Mouse (Mus musculus): ENCODE data around the gene Tspyl4. TPM values are rescaled to one million over a fixed set of nuclear protein-coding genes. Genes with fewer than 3 reads are reported as not detected.

The Tspyl4 gene
- polyA plus RNA-seq, 1 experiment from 2014 or later, result 11.9 TPM

GRCm38 (mm10) chr10:34316571-34317216 is 19.5 kb downstream of the Tspyl4 start:
- ATAC-seq (ENCODE audit: low FRiP score, low TSS enrichment) (peak; percentile 63), DNase-seq (ENCODE audit: low spot score) (no peak)
- Histone ChIP-seq H3K4me1 (replicated peaks; ENCODE audit: control insufficient read depth, insufficient read depth) (no peaks in the 10 kb centered on the region), H3K9ac (ENCODE audit: low read length) (no peak overlapping the region), H3K9me3 (ENCODE audit: control insufficient read depth, low read length) (no peaks in the 10 kb centered on the region), H3K27ac (replicated peaks) (no peak overlapping the region), H3K27me3 (ENCODE audit: control insufficient read depth, insufficient read depth, low read length) (no peaks in the 10 kb centered on the region), H3K4me3 (ENCODE audit: low read depth, low read length) (no peak overlapping the region), H3K4me2 (replicated peaks; ENCODE audit: low read depth) (no peak overlapping the region), H3K36me3 (ENCODE audit: control insufficient read depth, insufficient read depth, low read length) (peaks cover 7% of the 10 kb centered on the region; the same call in 1 of the 2 replicates)
- TF ChIP-seq EP300 (optimal IDR thresholded peaks at IDR 0.05), result no peak
- no peak for TF ChIP-seq CTCF (IDR thresholded peaks at IDR 0.05; ENCODE audit: low read depth)
- WGBS, result 9% methylated on average over 3 of the region's 3 CpGs

- H3K9me3 ChIP-seq (ENCODE audit: control insufficient read depth, low read length), result no peaks in the 10 kb centered on the region
- H3K4me3 ChIP-seq (ENCODE audit: low read depth, low read length), result no peak overlapping the region
- H3K27ac ChIP-seq (replicated peaks), result no peak overlapping the region
- TF ChIP-seq CTCF (IDR thresholded peaks at IDR 0.05; ENCODE audit: low read depth) (no peak), EP300 (optimal IDR thresholded peaks at IDR 0.05) (no peak)
- H3K4me1 ChIP-seq (replicated peaks; ENCODE audit: control insufficient read depth, insufficient read depth), result no peaks in the 10 kb centered on the region
- H3K4me2 ChIP-seq (replicated peaks; ENCODE audit: low read depth), result no peak overlapping the region
- H3K27me3 ChIP-seq (ENCODE audit: control insufficient read depth, insufficient read depth, low read length), result no peaks in the 10 kb centered on the region
- ATAC-seq (ENCODE audit: low FRiP score, low TSS enrichment), result no peak
- no peak overlapping the region for H3K9ac ChIP-seq (ENCODE audit: low read length)
- no peak for DNase-seq (ENCODE audit: low spot score)
- H3K36me3 ChIP-seq (ENCODE audit: control insufficient read depth, insufficient read depth, low read length), result peaks cover 7% of the 10 kb centered on the region; the same call in 1 of the 2 replicates
- WGBS, result 40% methylated on average over 2 of the region's 2 CpGs
Measured at GRCm38 (mm10) chr10:34317217-34317606, 20.0 kb downstream of the Tspyl4 start.

GRCm38 (mm10) chr10:34320809-34321208 is 23.6 kb downstream of the Tspyl4 start:
- ATAC-seq (ENCODE audit: low FRiP score, low TSS enrichment), result no peak
- H3K4me3 ChIP-seq (ENCODE audit: low read depth, low read length), result no peak overlapping the region
- DNase-seq (ENCODE audit: low spot score), result no peak
- H3K27me3 ChIP-seq (ENCODE audit: control insufficient read depth, insufficient read depth, low read length), result no peaks in the 10 kb centered on the region
- no peaks in the 10 kb centered on the region for H3K4me1 ChIP-seq (replicated peaks; ENCODE audit: control insufficient read depth, insufficient read depth)
- no peak overlapping the region for H3K9ac ChIP-seq (ENCODE audit: low read length)
- no peaks in the 10 kb centered on the region for H3K9me3 ChIP-seq (ENCODE audit: control insufficient read depth, low read length)
- 85% methylated on average over 2 of the region's 2 CpGs for WGBS
- no peak overlapping the region for H3K4me2 ChIP-seq (replicated peaks; ENCODE audit: low read depth)
- no peak overlapping the region for H3K27ac ChIP-seq (replicated peaks)
- H3K36me3 ChIP-seq (ENCODE audit: control insufficient read depth, insufficient read depth, low read length), result no peaks in the 10 kb centered on the region
- no peak for TF ChIP-seq CTCF (IDR thresholded peaks at IDR 0.05; ENCODE audit: low read depth)
- TF ChIP-seq EP300 (optimal IDR thresholded peaks at IDR 0.05), result no peak

- TF ChIP-seq EP300 (optimal IDR thresholded peaks at IDR 0.05), result no peak
- peak; percentile 90 for TF ChIP-seq CTCF (IDR thresholded peaks at IDR 0.05; ENCODE audit: low read depth)
- ATAC-seq (ENCODE audit: low FRiP score, low TSS enrichment), result no peak
- no peaks in the 10 kb centered on the region for H3K9me3 ChIP-seq (ENCODE audit: control insufficient read depth, low read length)
- DNase-seq (ENCODE audit: low spot score), result no peak
- H3K4me3 ChIP-seq (ENCODE audit: low read depth, low read length), result no peak overlapping the region
- no peak overlapping the region for H3K9ac ChIP-seq (ENCODE audit: low read length)
- H3K27ac ChIP-seq (replicated peaks), result no peak overlapping the region
- no peaks in the 10 kb centered on the region for H3K36me3 ChIP-seq (ENCODE audit: control insufficient read depth, insufficient read depth, low read length)
- WGBS, result 23% methylated on average over 4 of the region's 4 CpGs
- H3K27me3 ChIP-seq (ENCODE audit: control insufficient read depth, insufficient read depth, low read length), result no peaks in the 10 kb centered on the region
- H3K4me1 ChIP-seq (replicated peaks; ENCODE audit: control insufficient read depth, insufficient read depth), result no peaks in the 10 kb centered on the region
- H3K4me2 ChIP-seq (replicated peaks; ENCODE audit: low read depth), result no peak overlapping the region
Measured at GRCm38 (mm10) chr10:34326701-34327100, 29.5 kb downstream of the Tspyl4 start.

GRCm38 (mm10) chr10:34327144-34327543 is 29.9 kb downstream of the Tspyl4 start:
- Histone ChIP-seq H3K4me2 (replicated peaks; ENCODE audit: low read depth) (no peak overlapping the region), H3K4me1 (replicated peaks; ENCODE audit: control insufficient read depth, insufficient read depth) (no peaks in the 10 kb centered on the region), H3K36me3 (ENCODE audit: control insufficient read depth, insufficient read depth, low read length) (no peaks in the 10 kb centered on the region), H3K9ac (ENCODE audit: low read length) (no peak overlapping the region), H3K4me3 (ENCODE audit: low read depth, low read length) (no peak overlapping the region), H3K27ac (replicated peaks) (no peak overlapping the region), H3K27me3 (ENCODE audit: control insufficient read depth, insufficient read depth, low read length) (no peaks in the 10 kb centered on the region), H3K9me3 (ENCODE audit: control insufficient read depth, low read length) (no peaks in the 10 kb centered on the region)
- no peak for DNase-seq (ENCODE audit: low spot score)
- no peak for ATAC-seq (ENCODE audit: low FRiP score, low TSS enrichment)
- 52% methylated on average over 5 of the region's 5 CpGs for WGBS
- TF ChIP-seq CTCF (IDR thresholded peaks at IDR 0.05; ENCODE audit: low read depth), result no peak
- no peak for TF ChIP-seq EP300 (optimal IDR thresholded peaks at IDR 0.05)

GRCm38 (mm10) chr10:34328310-34328709 is 31.1 kb downstream of the Tspyl4 start:
- no peak overlapping the region for H3K4me2 ChIP-seq (replicated peaks; ENCODE audit: low read depth)

More at GRCm38 (mm10) chr10:34328310-34328709, 31.1 kb downstream of the Tspyl4 start:
- Histone ChIP-seq H3K27me3 (ENCODE audit: control insufficient read depth, insufficient read depth, low read length) (no peaks in the 10 kb centered on the region), H3K27ac (replicated peaks) (no peak overlapping the region), H3K36me3 (ENCODE audit: control insufficient read depth, insufficient read depth, low read length) (no peaks in the 10 kb centered on the region), H3K4me1 (replicated peaks; ENCODE audit: control insufficient read depth, insufficient read depth) (no peaks in the 10 kb centered on the region), H3K4me3 (ENCODE audit: low read depth, low read length) (no peak overlapping the region), H3K9me3 (ENCODE audit: control insufficient read depth, low read length) (no peaks in the 10 kb centered on the region), H3K9ac (ENCODE audit: low read length) (no peak overlapping the region)
- TF ChIP-seq EP300 (optimal IDR thresholded peaks at IDR 0.05) (no peak), CTCF (IDR thresholded peaks at IDR 0.05; ENCODE audit: low read depth) (peak; percentile 81)
- ATAC-seq (ENCODE audit: low FRiP score, low TSS enrichment) (peak; percentile 63; the same call in 1 of the 2 replicates), DNase-seq (ENCODE audit: low spot score) (peak; percentile 44)
- WGBS, result 3% methylated on average over 2 of the region's 2 CpGs

Data from stomach, postnatal 0 days (tissue).